Mouse (Mus musculus): ENCODE data around the gene Olfr804. TPM values are rescaled to one million over a fixed set of nuclear protein-coding genes. Genes with fewer than 3 reads are reported as not detected.

Olfr804 gene
- not detected in 2 replicates for polyA plus RNA-seq (2015; fragmentation: Nextera tagmentation; extraction: Ambion mirVana)

- Histone ChIP-seq H3K4me1 (ENCODE audit: control insufficient read depth, insufficient read depth, low read length) (no peaks in the 10 kb centered on the region), H3K4me2 (ENCODE audit: low read depth, low read length) (no peak within 1 kb of the TSS), H3K27ac (ENCODE audit: low read length) (no peak within 1 kb of the TSS), H3K27me3 (ENCODE audit: control insufficient read depth, insufficient read depth, low read length) (no peaks in the 10 kb centered on the region), H3K4me3 (ENCODE audit: low read length) (no peak within 1 kb of the TSS), H3K9me3 (replicated peaks; ENCODE audit: control insufficient read depth, low read length) (no peaks in the 10 kb centered on the region), H3K36me3 (ENCODE audit: control insufficient read depth, insufficient read depth) (no peaks in the 10 kb centered on the region), H3K9ac (ENCODE audit: low read length) (no peak within 1 kb of the TSS)
- ATAC-seq (replicated peaks; ENCODE audit: extremely low read depth, insufficient read depth, low FRiP score), result no peak
Measured at GRCm38 (mm10) chr10:129702910-129703309, at the start of gene Olfr804. Gene Olfr804 (plus strand): TSS chr10:129703210.

GRCm38 (mm10) chr10:129657394-129657793 lies 45.6 kb upstream of the Olfr804 start, which contains the start of gene Olfr800:
Gene Olfr800 (plus strand): TSS chr10:129657694.
- no peak for ATAC-seq (replicated peaks; ENCODE audit: extremely low read depth, insufficient read depth, low FRiP score)
- Histone ChIP-seq H3K27me3 (ENCODE audit: control insufficient read depth, insufficient read depth, low read length) (no peaks in the 10 kb centered on the region), H3K36me3 (ENCODE audit: control insufficient read depth, insufficient read depth) (no peaks in the 10 kb centered on the region), H3K9ac (ENCODE audit: low read length) (no peak within 1 kb of the TSS), H3K9me3 (replicated peaks; ENCODE audit: control insufficient read depth, low read length) (no peaks in the 10 kb centered on the region), H3K4me3 (ENCODE audit: low read length) (no peak within 1 kb of the TSS), H3K4me2 (ENCODE audit: low read depth, low read length) (no peak within 1 kb of the TSS), H3K27ac (ENCODE audit: low read length) (no peak within 1 kb of the TSS), H3K4me1 (ENCODE audit: control insufficient read depth, insufficient read depth, low read length) (no peaks in the 10 kb centered on the region)

- 62% methylated on average over 1 of the region's 1 CpGs for WGBS
- H3K9ac ChIP-seq (ENCODE audit: low read length), result no peak within 1 kb of the TSS
- H3K4me1 ChIP-seq (ENCODE audit: control insufficient read depth, insufficient read depth, low read length), result no peaks in the 10 kb centered on the region
Measured at GRCm38 (mm10) chr10:129673765-129674164, 29.2 kb upstream of the Olfr804 start, which contains the start of gene Olfr801. Gene Olfr801 (minus strand): TSS chr10:129673865.

GRCm38 (mm10) chr10:129688069-129688468 lies 14.9 kb upstream of the Olfr804 start, which contains the start of gene Olfr802:
Gene Olfr802 (minus strand): TSS chr10:129688169.
- Histone ChIP-seq H3K9me3 (replicated peaks; ENCODE audit: control insufficient read depth, low read length) (no peaks in the 10 kb centered on the region), H3K27ac (ENCODE audit: low read length) (no peak within 1 kb of the TSS), H3K4me2 (ENCODE audit: low read depth, low read length) (no peak within 1 kb of the TSS), H3K36me3 (ENCODE audit: control insufficient read depth, insufficient read depth) (no peaks in the 10 kb centered on the region), H3K9ac (ENCODE audit: low read length) (no peak within 1 kb of the TSS), H3K4me1 (ENCODE audit: control insufficient read depth, insufficient read depth, low read length) (no peaks in the 10 kb centered on the region), H3K27me3 (ENCODE audit: control insufficient read depth, insufficient read depth, low read length) (no peaks in the 10 kb centered on the region), H3K4me3 (ENCODE audit: low read length) (no peak within 1 kb of the TSS)
- 50% methylated on average over 1 of the region's 1 CpGs for WGBS
- no peak for ATAC-seq (replicated peaks; ENCODE audit: extremely low read depth, insufficient read depth, low FRiP score)

More at GRCm38 (mm10) chr10:129673765-129674164, 29.2 kb upstream of the Olfr804 start, which contains the start of gene Olfr801:
- H3K4me2 ChIP-seq (ENCODE audit: low read depth, low read length), result no peak within 1 kb of the TSS
- no peak within 1 kb of the TSS for H3K4me3 ChIP-seq (ENCODE audit: low read length)
- no peak for ATAC-seq (replicated peaks; ENCODE audit: extremely low read depth, insufficient read depth, low FRiP score)
- no peaks in the 10 kb centered on the region for H3K36me3 ChIP-seq (ENCODE audit: control insufficient read depth, insufficient read depth)
- H3K9me3 ChIP-seq (replicated peaks; ENCODE audit: control insufficient read depth, low read length), result no peaks in the 10 kb centered on the region
- H3K27ac ChIP-seq (ENCODE audit: low read length), result no peak within 1 kb of the TSS
- H3K27me3 ChIP-seq (ENCODE audit: control insufficient read depth, insufficient read depth, low read length), result no peaks in the 10 kb centered on the region

GRCm38 (mm10) chr10:129694186-129694585 lies 8.8 kb upstream of the Olfr804 start, which contains the start of gene Olfr803:
Gene Olfr803 (minus strand): TSS chr10:129694286.
- Histone ChIP-seq H3K27ac (ENCODE audit: low read length) (no peak within 1 kb of the TSS), H3K36me3 (ENCODE audit: control insufficient read depth, insufficient read depth) (no peaks in the 10 kb centered on the region), H3K9ac (ENCODE audit: low read length) (no peak within 1 kb of the TSS), H3K27me3 (ENCODE audit: control insufficient read depth, insufficient read depth, low read length) (no peaks in the 10 kb centered on the region), H3K4me3 (ENCODE audit: low read length) (no peak within 1 kb of the TSS), H3K4me2 (ENCODE audit: low read depth, low read length) (no peak within 1 kb of the TSS), H3K4me1 (ENCODE audit: control insufficient read depth, insufficient read depth, low read length) (no peaks in the 10 kb centered on the region), H3K9me3 (replicated peaks; ENCODE audit: control insufficient read depth, low read length) (no peaks in the 10 kb centered on the region)
- no peak for ATAC-seq (replicated peaks; ENCODE audit: extremely low read depth, insufficient read depth, low FRiP score)
- WGBS, result 59% methylated on average over 2 of the region's 2 CpGs

- H3K27me3 ChIP-seq (ENCODE audit: control insufficient read depth, insufficient read depth, low read length), result no peaks in the 10 kb centered on the region
Measured at GRCm38 (mm10) chr10:129729275-129729674, 26.3 kb downstream of the Olfr804 start, which contains the start of gene Olfr805. Gene Olfr805 (minus strand): TSS chr10:129729375.

GRCm38 (mm10) chr10:129741821-129742220 lies 38.8 kb downstream of the Olfr804 start, which contains the start of gene Olfr806:
Gene Olfr806 (minus strand): TSS chr10:129741921.
- no peak within 1 kb of the TSS for H3K4me2 ChIP-seq (ENCODE audit: low read depth, low read length)
- H3K4me1 ChIP-seq (ENCODE audit: control insufficient read depth, insufficient read depth, low read length), result no peaks in the 10 kb centered on the region
- H3K9ac ChIP-seq (ENCODE audit: low read length), result no peak within 1 kb of the TSS
- H3K27me3 ChIP-seq (ENCODE audit: control insufficient read depth, insufficient read depth, low read length), result no peaks in the 10 kb centered on the region
- H3K9me3 ChIP-seq (replicated peaks; ENCODE audit: control insufficient read depth, low read length), result no peaks in the 10 kb centered on the region
- H3K4me3 ChIP-seq (ENCODE audit: low read length), result no peak within 1 kb of the TSS
- ATAC-seq (replicated peaks; ENCODE audit: extremely low read depth, insufficient read depth, low FRiP score), result no peak
- no peak within 1 kb of the TSS for H3K27ac ChIP-seq (ENCODE audit: low read length)
- no peaks in the 10 kb centered on the region for H3K36me3 ChIP-seq (ENCODE audit: control insufficient read depth, insufficient read depth)

More at GRCm38 (mm10) chr10:129729275-129729674, 26.3 kb downstream of the Olfr804 start, which contains the start of gene Olfr805:
- Histone ChIP-seq H3K27ac (ENCODE audit: low read length) (no peak within 1 kb of the TSS), H3K4me2 (ENCODE audit: low read depth, low read length) (no peak within 1 kb of the TSS), H3K4me1 (ENCODE audit: control insufficient read depth, insufficient read depth, low read length) (no peaks in the 10 kb centered on the region), H3K9me3 (replicated peaks; ENCODE audit: control insufficient read depth, low read length) (0 out of 2 replicates have a peak, but pooled peaks cover 3% of the 10 kb centered on the region), H3K36me3 (ENCODE audit: control insufficient read depth, insufficient read depth) (no peaks in the 10 kb centered on the region), H3K9ac (ENCODE audit: low read length) (no peak within 1 kb of the TSS), H3K4me3 (ENCODE audit: low read length) (no peak within 1 kb of the TSS)
- no peak for ATAC-seq (replicated peaks; ENCODE audit: extremely low read depth, insufficient read depth, low FRiP score)
- 87% methylated on average over 2 of the region's 2 CpGs for WGBS

- Histone ChIP-seq H3K27me3 (ENCODE audit: control insufficient read depth, insufficient read depth, low read length) (no peaks in the 10 kb centered on the region), H3K9ac (ENCODE audit: low read length) (no peak within 1 kb of the TSS), H3K4me2 (ENCODE audit: low read depth, low read length) (no peak within 1 kb of the TSS), H3K36me3 (ENCODE audit: control insufficient read depth, insufficient read depth) (no peaks in the 10 kb centered on the region), H3K9me3 (replicated peaks; ENCODE audit: control insufficient read depth, low read length) (no peaks in the 10 kb centered on the region), H3K4me3 (ENCODE audit: low read length) (no peak within 1 kb of the TSS), H3K4me1 (ENCODE audit: control insufficient read depth, insufficient read depth, low read length) (no peaks in the 10 kb centered on the region), H3K27ac (ENCODE audit: low read length) (no peak within 1 kb of the TSS)
- no peak for ATAC-seq (replicated peaks; ENCODE audit: extremely low read depth, insufficient read depth, low FRiP score)
- 75% methylated on average over 1 of the region's 1 CpGs for WGBS
Measured at GRCm38 (mm10) chr10:129757693-129758092, 54.7 kb downstream of the Olfr804 start, which contains the start of gene Olfr807. Gene Olfr807 (minus strand): TSS chr10:129757793.

All from heart, embryonic 16.5 days (tissue).